In the genomic region with DNA sequence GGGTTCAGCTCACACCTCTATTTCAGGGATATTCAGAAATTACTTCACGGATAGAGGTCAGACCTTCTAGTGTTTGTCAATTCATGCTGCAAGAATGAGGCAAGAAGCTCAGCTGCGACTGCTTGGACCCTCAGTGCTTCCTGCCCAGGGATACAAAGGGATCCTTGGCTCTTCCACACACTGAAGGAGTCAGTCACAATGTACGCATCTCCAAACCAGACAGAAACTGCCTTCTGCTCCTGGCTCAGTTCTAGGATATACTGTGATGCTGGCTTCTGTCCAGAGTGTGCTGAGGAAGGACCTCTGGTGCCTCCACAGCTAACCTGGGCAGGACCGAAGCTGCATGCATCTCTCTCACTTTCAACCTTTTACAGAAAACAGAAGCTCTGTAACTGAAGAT, we compare ENCODE assay signal across 13 mouse cellular contexts.
A peak's percentile ranks its signal among the peaks of the same experiment; 100 is the strongest.
DNase-seq lines count a peak whose midpoint lies in the region; ATAC-seq lines count a peak whose summit lies in the region.
"Had no signal": no experiment of that assay in that cellular context is flagged by ENCODE, and none has a peak within 500 bp of the region (broad histone marks: within the 10 kb centered on the region; RNA-seq: fewer than 3 reads in every experiment).

No protein-coding gene starts in this region.

- H3K36me3 ChIP-seq in forebrain, embryonic 16.5 days (ENCODE audit: control insufficient read depth, insufficient read depth) = no peaks in the 10 kb centered on the region
- no peaks in the 10 kb centered on the region for H3K36me3 ChIP-seq in liver, embryonic 12.5 days
- H3K36me3 ChIP-seq: heart, embryonic 13.5 days; intestine, embryonic 15.5 days; limb, embryonic 10.5 days had no signal

- peak overlapping the region; percentile 79 for H3K27ac ChIP-seq in forebrain, embryonic 16.5 days (ENCODE audit: low read length)
- no peak overlapping the region for H3K27ac ChIP-seq in liver, embryonic 12.5 days
- H3K27ac ChIP-seq: heart, embryonic 13.5 days; intestine, embryonic 15.5 days; limb, embryonic 10.5 days had no signal

- H3K4me1 ChIP-seq in forebrain, embryonic 16.5 days (replicated peaks; ENCODE audit: control insufficient read depth, insufficient read depth, low read length) = peaks cover 23% of the 10 kb centered on the region
- H3K4me1 ChIP-seq in liver, embryonic 12.5 days = no peaks in the 10 kb centered on the region
- H3K4me1 ChIP-seq: heart, embryonic 13.5 days; intestine, embryonic 15.5 days; limb, embryonic 10.5 days had no signal

- no peak overlapping the region for H3K4me2 ChIP-seq in forebrain, embryonic 16.5 days (ENCODE audit: low read length)
- no peak overlapping the region for H3K4me2 ChIP-seq in liver, embryonic 12.5 days
- H3K4me2 ChIP-seq: heart, embryonic 13.5 days; intestine, embryonic 15.5 days had no signal

- H3K27me3 ChIP-seq in forebrain, embryonic 16.5 days (replicated peaks; ENCODE audit: control insufficient read depth, insufficient read depth, low read length) = no peaks in the 10 kb centered on the region
- H3K27me3 ChIP-seq in liver, embryonic 12.5 days (replicated peaks) = no peaks in the 10 kb centered on the region
- H3K27me3 ChIP-seq: heart, embryonic 13.5 days; intestine, embryonic 15.5 days had no signal

- H3K9ac ChIP-seq in forebrain, embryonic 16.5 days (replicated peaks; ENCODE audit: low read depth, low read length) = no peak overlapping the region
- H3K9ac ChIP-seq in liver, embryonic 12.5 days = no peak overlapping the region
- H3K9ac ChIP-seq: heart, embryonic 13.5 days; intestine, embryonic 15.5 days had no signal

- intact Hi-C loops in left cerebral cortex, postnatal 4 days (cut with DNase I) = no loop called here
- intact Hi-C loops in left cerebral cortex, postnatal 36 days (cut with DNase I) = no loop called here

- H3K4me3 ChIP-seq in forebrain, embryonic 16.5 days (replicated peaks; ENCODE audit: low read length) = no peak overlapping the region
- H3K4me3 ChIP-seq in liver, embryonic 12.5 days = no peak overlapping the region
- H3K4me3 ChIP-seq: heart, embryonic 13.5 days; intestine, embryonic 15.5 days; limb, embryonic 10.5 days had no signal

- DNase-seq in left cerebral cortex, postnatal 4 days = peak; percentile 81
- DNase-seq in left cerebral cortex, postnatal 36 days (ENCODE audit: low spot score in 2 of 2) = no peak
- peak; percentile 89 for DNase-seq in brain, adult 2 months (ENCODE audit: low read depth, low spot score)
- DNase-seq in adrenal gland, adult 2 months = no peak
- DNase-seq: adrenal gland, postnatal 36 days; gastrocnemius, postnatal 25 days; thymus, adult 2 months had no signal

- H3K9me3 ChIP-seq in forebrain, embryonic 16.5 days (ENCODE audit: control insufficient read depth, low read length) = no peaks in the 10 kb centered on the region
- no peaks in the 10 kb centered on the region for H3K9me3 ChIP-seq in liver, embryonic 12.5 days (replicated peaks)
- H3K9me3 ChIP-seq: heart, embryonic 13.5 days; intestine, embryonic 15.5 days; limb, embryonic 10.5 days had no signal

- WGBS in forebrain, embryonic 16.5 days = 48% methylated on average over 4 of the region's 4 CpGs
- 77% methylated on average over 4 of the region's 4 CpGs for WGBS in liver, embryonic 12.5 days (ENCODE audit: insufficient replicate concordance)

- ATAC-seq in cerebellum, adult (ENCODE audit: insufficient number of reproducible peaks, low FRiP score, low TSS enrichment) = peak; percentile 82
- ATAC-seq in forebrain, embryonic 16.5 days = peak; percentile 69
- no peak for ATAC-seq in liver, embryonic 12.5 days
- ATAC-seq: intestine, embryonic 15.5 days had no signal

Comparison
In these comparisons a context has a peak if more than half of its experiments do, and no peak if none do; other contexts are left out.
1. DNase-seq: peak in left cerebral cortex, postnatal 4 days (single experiment) and brain, adult 2 months (single experiment); none in left cerebral cortex, postnatal 36 days (0 of 2) and adrenal gland, adult 2 months (single experiment).